Mouse (Mus musculus) hematopoietic stem cell, adult 5-6 weeks (primary cell): ENCODE data around the gene Tmem135. TPM values are rescaled to one million over a fixed set of nuclear protein-coding genes. Genes with fewer than 3 reads are reported as not detected.

Experiments used
- ATAC-seq, 2 experiments: fragments of 125-278 bp in 1 of 2; replicated peaks in 1 of 2; 2 replicates each; pipeline ENCODE4 v1.8.0; 2016 to 2017; ENCODE audit warnings: inconsistent platforms in 2 of 2, mild to moderate bottlenecking in 2 of 2, moderate number of reproducible peaks in 2 of 2, low read depth in 1 of 2, moderate TSS enrichment in 1 of 2; ENCODE audit not compliant: low FRiP score in 2 of 2, poor library complexity in 2 of 2, severe bottlenecking in 2 of 2, insufficient read depth in 1 of 2, low TSS enrichment in 1 of 2
- total RNA-seq: library from RNA; stranded (forward); fragments of 172-1452, 232-1000 nt; gene quantifications from 2 replicates; pipeline ENCODE4 v1.2.3, GENCODE M21; 2017

Tmem135 gene
- total RNA-seq, 1 experiment from 2014 or later, result 26.0 TPM

- ATAC-seq, result peak; percentile 84 to 88
Observed at GRCm38 (mm10) chr7:89308238-89308637, 95.8 kb downstream of the Tmem135 start.

DNA sequence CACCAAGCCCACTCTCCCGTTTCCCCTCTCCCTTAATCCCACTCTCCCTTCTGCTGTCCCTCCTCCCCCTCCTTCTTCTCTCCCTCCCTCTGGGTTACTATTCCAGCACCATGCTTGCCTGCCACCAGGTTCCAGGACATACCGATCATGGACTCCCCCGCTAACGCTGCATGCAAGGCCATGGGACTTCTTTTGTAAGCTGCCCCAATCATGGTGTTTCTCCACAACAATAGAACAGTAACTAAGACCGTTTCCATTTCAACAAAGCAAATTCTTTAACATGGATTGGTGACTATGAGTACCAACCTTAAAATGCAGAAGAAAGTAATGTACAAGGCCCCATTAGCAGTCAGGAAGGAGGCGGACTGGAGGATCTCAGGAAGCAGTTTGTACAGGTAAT lies 97.2 kb downstream of the Tmem135 start:
- ATAC-seq, result no peak

DNA sequence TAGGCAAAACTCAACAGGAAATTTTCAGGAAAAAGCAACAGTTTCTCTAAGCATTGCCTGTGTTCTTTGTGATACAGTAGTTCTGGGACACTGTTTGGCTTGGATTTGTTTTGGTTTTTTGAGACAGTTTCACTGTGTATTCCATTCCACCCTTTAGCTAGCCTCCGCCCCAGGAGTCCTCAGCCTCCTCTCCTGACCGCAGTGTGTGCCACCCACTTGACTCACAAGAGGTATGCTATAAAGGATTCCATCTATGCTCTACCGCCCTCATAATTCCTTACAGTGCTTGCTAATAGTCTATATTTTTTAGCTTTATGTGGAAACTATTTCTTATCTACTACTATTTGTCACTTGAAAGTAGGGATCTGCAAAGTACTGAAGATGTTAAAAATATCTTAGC lies 99.1 kb downstream of the Tmem135 start:
- ATAC-seq, result no peak

- no peak for ATAC-seq
Observed at GRCm38 (mm10) chr7:89303765-89304164, 100.3 kb downstream of the Tmem135 start.

- peak; percentile 56 to 69; a peak in 3 of 4 replicates for ATAC-seq
Observed at GRCm38 (mm10) chr7:89298911-89299458, 105.0 kb downstream of the Tmem135 start.

- no peak for ATAC-seq
Observed at GRCm38 (mm10) chr7:89296941-89297340, 107.1 kb downstream of the Tmem135 start.

DNA sequence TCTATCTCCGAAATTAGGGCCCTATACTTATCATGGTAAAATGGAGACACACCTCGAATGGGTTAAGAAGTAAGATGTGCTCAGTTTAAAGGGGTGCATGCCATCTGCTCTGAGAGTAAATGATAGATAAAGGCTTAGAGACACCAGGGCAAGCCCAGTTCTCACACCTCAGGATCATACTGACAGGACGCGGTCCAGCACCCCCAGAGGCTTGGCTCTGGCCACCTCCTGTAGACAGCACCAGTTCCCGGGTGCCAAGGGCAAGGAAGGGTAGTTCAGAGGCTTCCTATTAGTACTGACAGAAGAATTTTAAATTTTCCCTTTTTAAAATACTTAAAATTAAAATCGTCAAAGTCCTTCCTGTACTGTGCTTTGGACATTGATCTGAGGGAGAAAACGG lies 121.4 kb downstream of the Tmem135 start:
- ATAC-seq, result no peak

GRCm38 (mm10) chr7:89270438-89270837 lies 133.6 kb downstream of the Tmem135 start:
- ATAC-seq, result peak; percentile 42 to 59; a peak in 3 of 4 replicates

GRCm38 (mm10) chr7:89269826-89270225 lies 134.2 kb downstream of the Tmem135 start:
- no peak for ATAC-seq

DNA sequence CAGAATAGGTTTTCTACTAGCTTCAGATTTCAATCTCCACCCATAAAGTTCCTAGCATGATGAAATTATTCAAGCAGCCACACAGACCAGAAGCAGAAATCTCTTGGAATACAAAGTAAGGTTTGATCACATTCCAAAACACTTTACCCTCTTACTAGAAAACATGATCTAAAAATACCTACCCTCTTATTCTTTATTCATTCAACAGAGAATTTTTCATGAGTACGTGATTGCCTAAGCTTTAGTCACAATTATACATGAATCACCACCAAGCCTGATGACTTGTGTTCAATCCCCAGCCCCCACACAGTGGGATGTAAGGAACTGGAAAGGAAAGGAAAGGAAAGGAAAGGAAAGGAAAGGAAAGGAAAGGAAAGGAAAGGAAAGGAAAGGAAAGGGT lies 136.5 kb downstream of the Tmem135 start:
- no peak for ATAC-seq

- no peak for ATAC-seq
Observed at GRCm38 (mm10) chr7:89266017-89266760, 137.8 kb downstream of the Tmem135 start.

GRCm38 (mm10) chr7:89260966-89261365 lies 143.1 kb downstream of the Tmem135 start:
- no peak for ATAC-seq

DNA sequence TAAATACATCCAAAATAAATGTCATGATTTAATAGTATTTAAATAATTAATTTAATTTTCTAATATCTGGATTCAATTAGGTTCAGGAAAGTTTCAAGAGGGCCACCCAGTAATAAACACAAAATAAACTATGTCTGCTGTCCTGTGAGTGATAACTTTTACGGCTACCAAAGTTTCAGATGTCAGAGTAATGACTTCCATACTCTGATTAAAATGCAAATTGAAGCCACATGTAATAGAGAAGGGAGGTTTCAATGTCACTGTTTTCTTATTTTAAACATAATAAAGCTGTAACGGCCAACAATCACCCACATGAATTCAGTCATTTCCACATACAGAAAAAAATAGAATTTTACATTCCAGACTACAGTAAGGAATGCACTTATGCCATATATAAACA lies 145.2 kb downstream of the Tmem135 start:
- no peak for ATAC-seq

DNA sequence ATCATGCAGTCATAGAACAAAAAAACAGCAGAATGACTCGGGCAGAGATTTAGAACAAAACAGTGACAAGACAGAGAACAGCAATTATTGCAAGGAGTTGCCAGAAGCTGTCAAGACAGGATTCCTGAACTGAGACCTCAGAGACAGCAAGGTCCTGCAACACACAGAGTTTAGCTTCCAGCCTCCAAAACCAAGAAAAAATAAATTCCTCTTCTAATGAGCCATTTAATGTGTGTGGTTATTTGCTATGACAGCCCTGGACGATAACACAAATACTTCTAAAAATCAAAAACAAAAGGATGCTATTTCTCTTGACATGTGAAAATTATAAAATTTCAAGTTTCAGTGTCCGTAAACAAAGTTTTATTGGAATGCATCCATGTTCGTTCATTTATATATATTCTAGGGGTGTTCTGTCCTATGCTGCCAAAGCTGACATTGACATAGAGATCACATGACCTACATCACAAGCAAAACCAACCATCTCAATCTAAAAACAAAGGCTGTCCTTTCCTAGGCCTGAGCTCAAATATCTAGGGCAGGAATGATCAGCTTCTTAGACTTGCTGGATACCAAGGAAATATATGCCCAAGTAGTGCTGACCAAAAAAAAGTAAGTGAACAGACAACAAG lies 146.0 kb downstream of the Tmem135 start:
- ATAC-seq, result no peak

GRCm38 (mm10) chr7:89253772-89254171 lies 150.2 kb downstream of the Tmem135 start:
- ATAC-seq, result no peak

- ATAC-seq, result peak; percentile 54 to 77; a peak in 3 of 4 replicates
Observed at GRCm38 (mm10) chr7:89253317-89253716, 150.7 kb downstream of the Tmem135 start.

DNA sequence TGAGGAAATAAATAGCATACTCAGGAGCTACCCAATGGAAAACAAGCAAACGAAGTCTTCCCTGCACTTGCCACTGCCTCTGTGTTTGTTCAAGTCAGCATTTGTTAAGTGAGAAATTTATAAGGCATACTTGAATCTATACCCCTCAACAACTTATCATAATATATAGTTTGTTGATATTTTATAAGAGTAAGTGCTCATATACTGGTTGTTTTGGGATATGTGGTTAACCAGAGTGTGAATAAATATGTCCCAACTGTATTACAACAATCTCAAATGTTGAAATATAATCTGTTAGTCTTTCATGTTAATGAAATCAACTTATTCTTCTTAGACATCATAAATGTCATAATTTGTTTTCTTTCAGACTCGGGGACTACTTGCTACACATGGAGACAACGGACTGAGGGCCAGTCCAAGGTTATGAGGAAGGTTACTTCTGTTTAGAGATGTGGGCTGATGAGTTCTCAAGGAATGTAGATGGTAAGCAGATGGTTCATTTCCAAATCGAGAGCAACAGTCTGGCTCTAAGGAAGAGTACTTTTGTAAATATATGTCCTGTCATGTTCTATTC lies 152.1 kb downstream of the Tmem135 start:
- ATAC-seq, result no peak

DNA sequence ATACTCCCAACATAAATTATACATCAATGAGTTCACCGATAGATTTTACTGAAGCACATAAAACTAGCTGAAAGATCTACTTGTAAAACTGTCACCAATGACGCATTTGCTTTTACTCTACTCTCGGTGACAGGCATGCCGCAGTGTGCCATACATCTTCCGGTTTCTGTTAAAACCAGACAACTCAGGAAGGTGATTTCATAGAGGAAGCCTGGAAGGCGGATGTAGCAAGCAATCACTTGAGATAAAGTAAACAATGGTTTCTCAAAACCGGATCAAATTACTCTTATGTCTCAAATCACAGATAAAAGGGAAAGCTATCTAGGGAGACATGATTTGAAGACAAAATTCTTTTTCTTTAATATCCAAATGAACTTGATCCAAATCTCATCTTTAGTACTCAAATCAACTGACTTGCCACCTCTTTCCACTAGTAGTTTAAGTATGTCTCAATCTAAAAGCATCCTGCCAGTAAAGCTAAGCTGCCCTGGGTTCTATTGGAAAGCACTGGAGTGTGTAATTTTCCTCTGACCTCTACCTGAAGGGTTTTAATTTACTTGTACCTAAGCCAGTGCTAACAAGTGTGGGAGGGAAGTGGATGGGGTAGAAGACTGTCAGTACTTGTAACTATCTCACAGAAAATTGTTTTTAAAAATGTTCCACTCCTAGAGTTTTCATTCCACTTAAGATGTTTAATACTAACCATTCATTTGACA lies 155.7 kb downstream of the Tmem135 start:
- peak; percentile 92 to 94 for ATAC-seq
